ENCODE assay signal across 8 mouse cellular contexts in genomic region chr10:110920368-110920950, GRCm38 (mm10). TPM values are rescaled to one million over a fixed set of nuclear protein-coding genes. Genes with fewer than 3 reads are reported as not detected.
DNase-seq lines count a peak whose midpoint lies in the region; ATAC-seq and TF ChIP-seq lines count a peak whose summit lies in the region.

No protein-coding gene starts in this region.

- peak; percentile 72 for ATAC-seq in hindbrain, embryonic 13.5 days (ENCODE audit: low FRiP score)

- DNase-seq in kidney, adult 9 months = peak; percentile 42
- DNase-seq in kidney, postnatal 25 days = no peak
- DNase-seq in midbrain, embryonic 10.5 days (ENCODE audit: low spot score) = no peak
- DNase-seq in adrenal gland, postnatal 4 days (ENCODE audit: low spot score in 2 of 2) = no peak
- no peak for DNase-seq in layer of hippocampus, adult 9-10 months (ENCODE audit: low spot score)
- no peak for DNase-seq in ovary, postnatal 14 days (ENCODE audit: low spot score)

- H3K4me3 ChIP-seq in bone marrow macrophage, adult 2 months (ENCODE audit: insufficient read depth, low read length) = peak overlapping the region; percentile 70
- peak overlapping the region; percentile 66 for H3K4me3 ChIP-seq in hindbrain, embryonic 13.5 days
- H3K4me3 ChIP-seq in midbrain, embryonic 10.5 days = peak overlapping the region; percentile 79

- H3K27ac ChIP-seq in bone marrow macrophage, adult 2 months (ENCODE audit: insufficient read depth, low read depth, low read length) = no peak overlapping the region
- H3K27ac ChIP-seq in hindbrain, embryonic 13.5 days = peak overlapping the region; percentile 88
- peak overlapping the region; percentile 95 for H3K27ac ChIP-seq in midbrain, embryonic 10.5 days (replicated peaks)

- H3K36me3 ChIP-seq in hindbrain, embryonic 13.5 days = no peaks in the 10 kb centered on the region
- peaks cover 3% of the 10 kb centered on the region; the same call in 1 of the 2 replicates for H3K36me3 ChIP-seq in midbrain, embryonic 10.5 days

- WGBS in hindbrain, embryonic 13.5 days = under 1% methylated on average over 15 of the region's 15 CpGs
- 2% methylated on average over 15 of the region's 15 CpGs for WGBS in midbrain, embryonic 10.5 days

- H3K4me2 ChIP-seq in hindbrain, embryonic 13.5 days = peak overlapping the region; percentile 87

- no peak for TF ChIP-seq CTCF in bone marrow macrophage, adult 2 months (IDR thresholded peaks at IDR 0.05; ENCODE audit: low read depth, low read length)

- no peaks in the 10 kb centered on the region for H3K9me3 ChIP-seq in hindbrain, embryonic 13.5 days
- H3K9me3 ChIP-seq in midbrain, embryonic 10.5 days (replicated peaks) = 0 out of 2 replicates have a peak, but pooled peaks cover 4% of the 10 kb centered on the region

- H3K9ac ChIP-seq in hindbrain, embryonic 13.5 days = peak overlapping the region; percentile 89

- H3K4me1 ChIP-seq in bone marrow macrophage, adult 2 months (ENCODE audit: control insufficient read depth, insufficient read depth, low read length) = no peaks in the 10 kb centered on the region
- H3K4me1 ChIP-seq in hindbrain, embryonic 13.5 days (replicated peaks) = peaks cover 40% of the 10 kb centered on the region
- H3K4me1 ChIP-seq in midbrain, embryonic 10.5 days = peaks cover 44% of the 10 kb centered on the region

- TF ChIP-seq POLR2A in bone marrow macrophage, adult 2 months (IDR thresholded peaks at IDR 0.05; ENCODE audit: borderline replicate concordance, low read depth, low read length) = no peak

- H3K27me3 ChIP-seq in hindbrain, embryonic 13.5 days = no peaks in the 10 kb centered on the region
- H3K27me3 ChIP-seq in midbrain, embryonic 10.5 days (ENCODE audit: low read depth, poor library complexity, severe bottlenecking) = no peaks in the 10 kb centered on the region; the same call in 1 of the 2 replicates

RNA-seq across cellular contexts. Expression of gene Csrp2, which starts 0.9 kb away (rescaled TPM):
- polyA plus RNA-seq in bone marrow macrophage, adult 2 months (2012; ENCODE audit: insufficient read depth, insufficient read length, missing spikeins) = 8.4 and 10.0 TPM in 2 replicates
- 154 and 156 TPM in 2 replicates for polyA plus RNA-seq in hindbrain, embryonic 13.5 days (2015; fragmentation: Nextera tagmentation; extraction: Ambion mirVana)
- 172 and 183 TPM in 2 replicates for polyA plus RNA-seq in midbrain, embryonic 10.5 days (2016; fragmentation: Nextera tagmentation; extraction: Ambion mirVana)
- 100 to 1,000 TPM; 160 to 188 TPM for total RNA-seq in adrenal gland, postnatal 4 days (2021)

Comparison
In these comparisons a context has a peak if more than half of its experiments do, and no peak if none do; other contexts are left out.
1. RNA of gene Csrp2, which starts 0.9 kb away (polyA plus RNA-seq): 172 to 183 TPM in midbrain, embryonic 10.5 days and 154 to 156 TPM in hindbrain, embryonic 13.5 days; 8.4 to 10.0 TPM in bone marrow macrophage, adult 2 months; every median in the first group is over 10 times any median in the second.
2. Peak in every context shown above with its lines, with median percentiles within 50 percentile points of each other: H3K4me3 ChIP-seq.